Mouse (Mus musculus) heart, embryonic 11.5 days (tissue): ENCODE results near the gene Prl8a8. TPM values are rescaled to one million over a fixed set of nuclear protein-coding genes. Genes with fewer than 3 reads are reported as not detected.

Experiments used
- ATAC-seq: fragments of 200-750 bp; cut with Nextera tagmentation; replicated peaks from 2 replicates; pipeline ENCODE4 v1.8.0; 2017; ENCODE audit warnings: moderate library complexity; ENCODE audit not compliant: insufficient number of reproducible peaks, low FRiP score, low TSS enrichment
- H3K27ac ChIP-seq: fragments of 300-500 bp; sonication (generic); 2 replicates; pipeline ENCODE4 v1.5.1; 2014; ENCODE audit warnings: mild to moderate bottlenecking, low read depth, low read length
- H3K27me3 ChIP-seq: fragments of 300-500 bp; sonication (generic); 2 replicates; pipeline ENCODE4 v1.6.1; 2014; ENCODE audit warnings: mild to moderate bottlenecking, low read length, mixed read lengths; ENCODE audit not compliant: control insufficient read depth, insufficient read depth
- H3K36me3 ChIP-seq: fragments of 300-500 bp; sonication (generic); 2 replicates; pipeline ENCODE4 v1.6.1; 2014; ENCODE audit warnings: mild to moderate bottlenecking, low read length, moderate library complexity, mixed read lengths; ENCODE audit not compliant: control insufficient read depth, insufficient read depth
- H3K4me1 ChIP-seq: fragments of 300-500 bp; sonication (generic); 2 replicates; pipeline ENCODE4 v1.6.1; 2014; ENCODE audit warnings: low read length; ENCODE audit not compliant: control insufficient read depth, insufficient read depth
- H3K4me2 ChIP-seq: fragments of 300-500 bp; sonication (generic); 2 replicates; pipeline ENCODE4 v1.6.1; 2014; ENCODE audit warnings: mild to moderate bottlenecking, moderate library complexity
- H3K4me3 ChIP-seq: fragments of 300-500 bp; sonication (generic); 2 replicates; pipeline ENCODE4 v1.5.1; 2014; ENCODE audit warnings: low read depth, low read length
- H3K9ac ChIP-seq: fragments of 300-500 bp; sonication (generic); 2 replicates; pipeline ENCODE4 v1.6.1; 2014; ENCODE audit warnings: mild to moderate bottlenecking, low read depth, low read length, moderate library complexity
- H3K9me3 ChIP-seq: fragments of 300-500 bp; sonication (generic); replicated peaks from 2 replicates; pipeline ENCODE4 v1.6.1; 2016; ENCODE audit warnings: low read length; ENCODE audit not compliant: control insufficient read depth
- WGBS: fragments of 180-500 bp; shearing (Covaris S2); extraction: QIAGEN DNeasy Blood & Tissue Kit; methylation state at CpG from one replicate; pipeline ENCODE4 v1.1.7; 2014; ENCODE audit not compliant: insufficient replicate concordance; 5-methylcytosine and 5-hydroxymethylcytosine counted together
- polyA plus RNA-seq: library from polyadenylated mRNA; unstranded; fragments of >200 nt; fragmentation: Nextera tagmentation; extraction: Ambion mirVana; gene quantifications from 2 replicates; pipeline ENCODE4 v1.2.1, GENCODE M21; 2014

Gene Prl8a8
- not detected in 2 replicates for polyA plus RNA-seq

- Histone ChIP-seq H3K27ac (no peak within 1 kb of the TSS), H3K4me3 (no peak within 1 kb of the TSS), H3K4me2 (no peak within 1 kb of the TSS), H3K36me3 (no peaks in the 10 kb centered on the region), H3K4me1 (no peaks in the 10 kb centered on the region), H3K9ac (no peak within 1 kb of the TSS), H3K27me3 (no peaks in the 10 kb centered on the region), H3K9me3 (no peaks in the 10 kb centered on the region)
- ATAC-seq, result no peak
- 77% methylated on average over 4 of the region's 4 CpGs for WGBS
Observed at GRCm38 (mm10) chr13:27513117-27513516, at the start of gene Prl8a8. TSS of gene Prl8a8 (minus strand) at chr13:27513217.

- no peak overlapping the region for H3K4me2 ChIP-seq
- no peak overlapping the region for H3K9ac ChIP-seq
- H3K27ac ChIP-seq, result no peak overlapping the region
- no peaks in the 10 kb centered on the region for H3K36me3 ChIP-seq
- H3K9me3 ChIP-seq, result no peaks in the 10 kb centered on the region
- H3K4me1 ChIP-seq, result no peaks in the 10 kb centered on the region
- no peak for ATAC-seq
- no peak overlapping the region for H3K4me3 ChIP-seq
- no peaks in the 10 kb centered on the region for H3K27me3 ChIP-seq
Observed at GRCm38 (mm10) chr13:27553336-27553735, 40.3 kb upstream of the Prl8a8 start.

GRCm38 (mm10) chr13:27523156-27523555, 10.1 kb upstream of the Prl8a8 start:
- no peak for ATAC-seq
- H3K4me1 ChIP-seq, result no peaks in the 10 kb centered on the region
- no peaks in the 10 kb centered on the region for H3K36me3 ChIP-seq
- 81% methylated on average over 4 of the region's 4 CpGs for WGBS
- no peaks in the 10 kb centered on the region for H3K9me3 ChIP-seq
- H3K9ac ChIP-seq, result no peak overlapping the region
- no peak overlapping the region for H3K4me3 ChIP-seq
- no peaks in the 10 kb centered on the region for H3K27me3 ChIP-seq
- H3K27ac ChIP-seq, result no peak overlapping the region
- H3K4me2 ChIP-seq, result no peak overlapping the region

GRCm38 (mm10) chr13:27507645-27508044, 5.4 kb downstream of the Prl8a8 start:
- no peak overlapping the region for H3K27ac ChIP-seq
- no peak overlapping the region for H3K9ac ChIP-seq
- no peak overlapping the region for H3K4me2 ChIP-seq
- H3K4me3 ChIP-seq, result no peak overlapping the region
- no peaks in the 10 kb centered on the region for H3K27me3 ChIP-seq
- no peaks in the 10 kb centered on the region for H3K36me3 ChIP-seq
- no peaks in the 10 kb centered on the region for H3K4me1 ChIP-seq
- ATAC-seq, result no peak
- WGBS, result 89% methylated on average over 1 of the region's 1 CpGs
- H3K9me3 ChIP-seq, result no peaks in the 10 kb centered on the region

Other genes with a start within 250 kb of the Prl8a8 start
- gene Prl6a1, start 200.6 kb downstream of the Prl8a8 start, polyA plus RNA-seq, result not detected in 2 replicates
- not detected in 2 replicates for gene Prl8a2, start 167.5 kb downstream of the Prl8a8 start, polyA plus RNA-seq
- gene Prl2b1, start 122.4 kb downstream of the Prl8a8 start, polyA plus RNA-seq, result not detected in 2 replicates
- gene Prl8a6, start 74.5 kb downstream of the Prl8a8 start, polyA plus RNA-seq, result not detected in 2 replicates
- not detected in 2 replicates for gene Prl8a9, start 51.4 kb upstream of the Prl8a8 start, polyA plus RNA-seq
- not detected in 2 replicates for gene Prl8a1, start 69.0 kb upstream of the Prl8a8 start, polyA plus RNA-seq
- not detected in 2 replicates for gene Prl7b1, start 97.4 kb upstream of the Prl8a8 start, polyA plus RNA-seq
- gene Prl7a1, start 129.3 kb upstream of the Prl8a8 start, polyA plus RNA-seq, result not detected in 2 replicates
- gene Prl7a2, start 154.8 kb upstream of the Prl8a8 start, polyA plus RNA-seq, result not detected in 2 replicates
- not detected in 2 replicates for gene Prl7d1, start 203.5 kb upstream of the Prl8a8 start, polyA plus RNA-seq